Mouse (Mus musculus) urinary bladder, postnatal 10 days (tissue): ENCODE data around the gene Sergef.

Source experiments
- DNase-seq: peaks from one replicate; pipeline ENCODE4 v3.0.0; 2022; ENCODE audit warnings: low spot score

Gene Sergef

DNA sequence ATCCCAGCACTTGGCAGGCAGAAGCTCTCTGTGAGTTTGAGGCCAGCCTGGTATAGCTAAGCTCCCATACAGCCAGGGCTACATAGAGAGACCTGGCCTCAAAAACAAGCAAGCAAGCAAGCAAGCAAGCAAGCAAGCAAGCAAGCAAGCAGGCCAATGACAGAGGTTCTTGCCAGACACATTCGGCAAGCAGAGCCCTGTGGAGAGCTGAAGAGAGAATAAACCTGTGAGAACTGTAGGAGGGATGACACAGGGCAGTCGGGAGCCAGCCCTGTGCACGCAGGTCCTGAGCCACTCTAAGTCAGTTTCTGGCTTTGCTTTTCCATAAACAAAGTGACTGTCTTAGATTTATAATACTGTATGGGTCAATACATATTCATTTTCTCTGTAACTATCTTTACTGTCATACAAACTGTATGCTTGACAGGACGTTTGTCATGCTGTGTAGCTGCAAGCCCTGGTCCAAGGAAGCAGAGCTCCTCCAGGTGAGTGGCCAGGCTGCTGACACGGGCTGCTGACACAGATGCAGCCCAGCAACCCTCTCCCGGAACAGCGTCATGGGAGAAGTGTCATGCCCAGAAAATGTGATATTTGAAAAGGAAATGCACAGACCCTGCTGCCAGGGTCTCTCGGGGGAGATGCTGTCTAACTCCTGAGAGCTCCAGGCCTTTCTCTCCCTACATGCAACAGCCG lies 192.0 kb downstream of the Sergef start:
- no peak for DNase-seq

DNA sequence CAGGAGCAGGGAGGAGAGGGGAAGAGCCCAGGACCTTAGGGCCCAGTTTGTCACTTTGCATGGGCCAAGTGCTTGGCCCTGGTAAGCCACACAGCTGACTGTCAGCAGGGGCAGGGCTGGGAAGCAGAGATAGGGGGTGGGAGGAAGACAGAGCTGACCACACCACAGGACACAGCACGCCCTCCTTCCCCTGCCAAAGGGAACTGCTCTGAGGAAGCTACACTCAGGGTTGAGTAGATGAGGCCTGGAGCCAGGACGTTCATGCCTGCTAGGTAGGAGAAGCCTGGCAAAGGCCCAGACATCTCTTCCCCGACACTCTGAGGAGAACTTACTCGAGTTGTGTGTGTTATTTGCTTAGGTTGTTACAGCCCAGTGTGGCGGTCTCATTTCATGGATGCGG lies 193.7 kb downstream of the Sergef start:
- DNase-seq = no peak

DNA sequence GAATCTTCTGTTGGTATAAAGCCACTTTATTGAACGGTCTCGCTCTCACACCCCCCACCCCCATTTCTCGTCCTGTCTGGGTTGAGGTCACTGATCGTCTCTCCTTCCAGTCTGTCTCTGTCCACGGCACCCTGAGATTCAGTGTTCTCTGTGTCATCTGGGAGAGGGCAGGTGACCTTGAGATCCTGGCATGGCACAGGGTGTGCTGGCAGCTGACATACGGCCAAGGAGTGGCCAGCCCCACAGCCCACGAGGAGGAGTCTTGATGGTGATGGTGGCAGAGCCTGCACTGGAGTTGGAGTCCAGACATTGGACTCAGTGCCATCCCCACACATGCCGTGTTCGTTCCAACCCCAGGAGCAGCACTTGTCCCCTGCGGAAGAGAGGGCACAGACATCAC lies 196.4 kb downstream of the Sergef start:
- DNase-seq = no peak

DNA sequence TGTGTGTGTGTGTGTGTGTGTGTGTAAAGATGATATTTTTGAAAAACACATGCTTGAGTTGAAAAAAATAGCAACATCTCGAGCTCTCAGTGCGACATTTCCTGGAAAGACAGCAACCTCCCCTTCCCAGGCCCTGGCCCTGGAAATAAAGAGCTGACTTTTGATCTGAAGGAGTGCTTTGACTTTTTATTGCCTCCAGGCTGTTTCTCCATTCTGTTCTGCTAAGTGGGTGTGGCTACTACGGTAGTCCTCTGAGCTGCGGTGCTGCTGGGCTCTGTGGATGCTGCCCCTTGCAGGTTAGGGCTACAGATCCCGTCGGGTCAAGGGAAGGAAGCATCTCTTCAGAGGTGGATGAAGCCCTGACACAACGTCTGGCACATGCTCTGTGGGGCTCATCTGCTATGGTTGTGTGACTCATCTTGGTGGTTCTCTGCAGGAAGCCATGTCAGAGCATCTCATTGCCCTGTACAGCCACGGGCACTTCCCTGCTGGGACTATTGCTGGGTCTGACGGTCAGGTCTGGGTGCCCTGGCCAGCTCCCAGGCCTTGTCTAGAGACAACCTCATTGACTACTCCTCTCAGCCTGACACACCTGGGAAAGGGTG lies 201.0 kb downstream of the Sergef start:
- DNase-seq = no peak

DNA sequence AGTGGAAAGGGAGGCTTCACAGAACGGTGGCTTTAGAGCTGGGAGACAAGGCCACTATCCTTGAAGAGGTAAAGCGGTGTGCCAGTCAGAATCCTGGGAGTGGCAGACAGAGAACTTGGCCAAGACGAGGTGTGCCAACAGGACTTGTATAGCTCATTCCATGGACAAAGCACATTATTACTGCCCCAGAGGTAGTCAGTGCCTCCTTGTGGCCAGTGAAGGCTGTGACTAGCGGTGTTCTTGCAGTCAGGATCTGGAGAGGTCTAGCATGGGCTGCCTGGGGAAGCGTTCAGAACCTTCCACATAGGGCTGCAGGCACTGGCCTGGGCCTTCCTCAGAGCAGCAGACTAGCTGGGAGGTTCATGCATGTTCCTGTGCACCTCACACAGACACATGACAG lies 203.8 kb downstream of the Sergef start:
- DNase-seq = no peak

DNA sequence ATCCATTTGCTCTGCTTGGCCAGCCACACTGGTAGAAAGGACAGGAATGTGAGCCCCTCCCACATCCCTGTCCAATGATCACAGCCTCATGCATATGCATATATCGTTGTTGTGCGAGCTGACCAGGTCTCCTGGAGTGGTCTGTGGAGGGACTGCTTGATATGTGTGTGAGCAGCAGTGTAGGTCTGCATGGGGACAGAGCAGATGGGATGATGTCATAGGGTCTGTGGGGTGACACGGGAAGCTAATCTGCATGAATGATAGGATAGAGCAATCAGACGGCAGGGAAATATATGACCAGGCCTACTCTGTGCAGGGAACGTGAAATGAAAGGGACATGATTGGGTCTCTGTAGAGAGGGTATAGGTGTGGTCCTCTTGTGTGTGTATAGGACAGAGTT lies 205.7 kb downstream of the Sergef start:
- no peak for DNase-seq

DNA sequence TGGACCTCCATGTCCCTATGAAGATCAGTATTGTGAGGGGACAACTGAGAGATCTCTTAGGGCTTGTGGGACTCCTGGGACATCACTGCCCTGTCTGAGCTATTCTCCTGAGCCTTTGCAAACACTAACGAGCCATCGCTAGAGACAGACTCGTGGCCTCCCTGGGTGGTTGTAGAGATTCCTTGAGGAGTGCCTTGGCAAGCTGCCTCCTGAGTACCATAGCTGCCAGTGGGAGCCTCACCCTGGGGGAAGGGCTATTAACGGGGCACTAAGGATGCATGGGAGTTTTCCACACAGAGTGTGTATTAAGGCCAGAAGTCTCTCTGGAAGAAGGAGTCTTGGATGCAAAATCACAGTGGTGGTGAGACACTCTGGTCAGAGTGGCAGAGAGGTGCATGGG lies 214.6 kb downstream of the Sergef start:
- DNase-seq = no peak

DNA sequence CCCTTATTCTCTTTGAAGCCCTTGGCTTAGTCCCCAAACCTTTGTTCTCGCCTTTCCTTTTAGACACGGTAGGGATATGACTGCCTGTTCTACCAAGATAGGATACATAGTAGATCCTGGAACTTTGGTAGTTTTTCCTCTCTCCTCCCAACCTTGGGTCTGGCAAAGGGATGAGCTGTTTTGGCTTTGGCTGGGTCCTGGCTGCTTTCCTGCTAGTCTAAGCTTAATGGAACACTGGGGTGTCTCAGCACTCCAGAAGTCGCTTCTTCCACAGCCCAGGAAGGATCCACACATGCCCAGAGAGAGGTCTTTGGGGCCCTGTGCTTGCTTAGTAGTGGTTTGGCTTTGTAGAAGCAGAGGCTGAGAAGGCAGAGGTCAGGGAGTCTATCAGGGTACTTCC lies 215.7 kb downstream of the Sergef start:
- no peak for DNase-seq

DNA sequence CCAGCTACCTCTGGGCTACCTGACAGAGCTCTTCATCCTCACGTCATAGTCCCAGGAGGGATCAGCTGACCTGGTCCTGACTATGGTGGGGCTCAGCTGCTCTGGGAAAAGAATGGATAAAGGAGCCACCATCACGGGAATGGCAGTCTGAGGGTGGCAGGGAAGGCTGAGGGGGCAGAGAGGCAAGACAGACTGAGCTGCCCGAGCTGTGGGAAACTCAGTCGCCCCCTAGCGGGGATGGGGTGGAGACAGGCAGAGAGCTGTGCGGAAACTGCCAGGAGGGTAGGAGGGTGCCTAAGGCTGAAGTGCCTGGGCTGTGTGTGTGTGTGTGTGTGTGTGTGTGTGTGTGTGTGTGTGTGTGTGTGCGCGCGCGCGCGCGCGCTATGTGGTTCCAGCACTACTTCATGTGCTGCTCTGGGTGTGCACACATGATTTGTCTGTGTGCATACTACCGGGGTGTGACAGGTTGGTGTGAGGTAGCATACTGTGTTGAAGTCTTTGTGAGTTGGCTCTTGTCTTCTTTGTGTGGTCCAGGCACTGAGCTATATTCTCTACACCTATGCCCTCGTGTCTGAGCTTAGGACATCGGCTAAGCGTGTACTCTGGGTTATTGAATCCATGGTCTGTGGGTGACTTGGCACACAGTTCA lies 216.7 kb downstream of the Sergef start:
- DNase-seq = no peak

DNA sequence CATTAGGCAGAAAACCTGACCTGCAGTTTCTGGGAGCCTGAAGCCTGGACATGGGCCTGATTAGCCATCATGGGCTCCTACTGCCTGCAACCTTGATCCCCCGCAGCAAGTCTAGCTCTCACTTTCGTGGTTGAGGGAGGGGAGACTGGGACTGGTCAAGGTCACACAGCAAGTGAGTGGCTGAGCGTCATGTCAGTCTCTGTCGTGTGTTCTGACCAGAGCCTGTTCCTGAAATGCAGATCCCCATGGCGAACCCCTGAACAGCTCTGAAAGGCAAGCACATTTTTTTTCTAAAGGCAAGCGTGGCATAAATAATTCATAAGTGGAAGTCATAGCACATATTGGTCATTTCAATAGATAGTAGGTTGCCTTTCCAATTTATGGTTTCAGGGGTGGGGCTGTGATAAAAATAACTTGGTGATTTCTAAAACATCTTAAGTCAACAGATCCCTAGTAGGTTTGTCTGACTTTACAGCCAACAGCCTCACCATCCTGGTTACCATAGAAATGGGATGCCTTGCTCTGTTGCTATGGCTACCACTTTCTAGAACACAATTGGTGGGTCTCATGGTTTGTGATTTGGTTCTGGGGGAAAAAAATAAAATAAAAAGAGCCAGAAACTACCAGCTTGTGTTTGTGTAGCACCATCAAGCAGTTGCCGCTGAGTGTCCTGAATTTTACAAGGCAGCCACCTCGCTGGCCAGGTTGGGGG lies 217.4 kb downstream of the Sergef start:
- no peak for DNase-seq

DNA sequence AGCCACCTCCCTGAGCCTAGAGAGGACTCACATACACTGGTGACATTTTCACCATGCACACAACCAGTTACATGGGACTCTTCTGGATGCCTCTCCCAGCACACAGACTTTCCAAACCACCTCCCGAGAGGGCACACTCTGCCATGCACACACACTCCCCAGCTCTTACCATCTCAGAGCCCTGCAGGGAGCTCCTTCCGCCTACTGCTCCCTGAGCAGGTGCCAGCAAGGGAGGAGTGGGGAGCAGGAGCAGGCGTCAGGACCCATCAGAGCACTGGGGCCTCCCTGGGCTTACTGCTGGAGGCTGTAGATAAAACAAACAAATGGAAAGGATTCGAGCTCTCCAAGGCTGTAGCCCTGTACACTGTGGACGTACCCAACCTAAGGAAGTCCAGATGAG lies 218.1 kb downstream of the Sergef start:
- DNase-seq = no peak

DNA sequence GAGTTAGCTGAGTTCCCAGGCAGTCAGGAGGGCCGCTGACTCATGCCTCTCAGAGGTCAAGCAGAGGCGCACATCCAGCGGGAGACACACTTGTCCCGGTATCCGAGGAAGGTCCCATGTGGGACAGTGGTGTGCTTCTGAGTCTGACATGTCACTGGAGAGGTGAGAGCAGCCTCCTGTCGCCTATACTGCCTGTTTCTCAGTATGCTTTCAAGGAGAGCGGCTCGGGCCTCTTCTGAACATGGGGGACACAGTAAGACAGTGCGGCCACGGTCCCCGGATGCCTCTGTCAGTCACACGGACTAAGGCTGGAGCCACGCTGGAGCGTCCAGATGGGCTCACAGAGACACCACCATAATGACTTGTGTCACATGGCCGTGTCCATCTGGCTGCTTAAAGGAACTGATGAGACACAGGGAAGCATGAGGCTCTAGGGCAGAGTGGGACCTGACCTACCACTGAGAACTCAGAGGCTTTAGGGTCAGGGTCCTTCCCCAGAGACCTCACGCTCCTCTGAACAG lies 221.4 kb downstream of the Sergef start:
- DNase-seq = no peak

DNA sequence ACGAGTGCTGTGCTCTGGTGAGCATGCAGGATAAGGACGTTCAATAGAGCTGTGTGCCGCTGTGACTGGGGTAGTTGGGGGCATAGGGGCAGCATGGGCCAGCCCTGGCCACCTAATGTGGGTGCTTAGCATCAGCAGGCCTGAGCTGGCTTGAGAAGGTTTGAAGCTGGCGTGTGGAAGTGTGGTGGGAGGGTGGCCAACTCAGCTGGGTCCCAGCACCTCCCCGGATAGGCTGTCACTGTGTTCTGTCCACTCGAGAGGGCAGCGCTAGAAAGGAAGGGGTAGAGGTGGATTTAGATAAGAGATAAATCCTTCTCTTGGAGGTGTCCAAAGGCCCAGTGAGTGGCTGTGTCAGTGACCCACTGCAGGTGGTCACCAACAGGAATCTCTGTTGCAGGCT lies 222.1 kb downstream of the Sergef start:
- no peak for DNase-seq

DNA sequence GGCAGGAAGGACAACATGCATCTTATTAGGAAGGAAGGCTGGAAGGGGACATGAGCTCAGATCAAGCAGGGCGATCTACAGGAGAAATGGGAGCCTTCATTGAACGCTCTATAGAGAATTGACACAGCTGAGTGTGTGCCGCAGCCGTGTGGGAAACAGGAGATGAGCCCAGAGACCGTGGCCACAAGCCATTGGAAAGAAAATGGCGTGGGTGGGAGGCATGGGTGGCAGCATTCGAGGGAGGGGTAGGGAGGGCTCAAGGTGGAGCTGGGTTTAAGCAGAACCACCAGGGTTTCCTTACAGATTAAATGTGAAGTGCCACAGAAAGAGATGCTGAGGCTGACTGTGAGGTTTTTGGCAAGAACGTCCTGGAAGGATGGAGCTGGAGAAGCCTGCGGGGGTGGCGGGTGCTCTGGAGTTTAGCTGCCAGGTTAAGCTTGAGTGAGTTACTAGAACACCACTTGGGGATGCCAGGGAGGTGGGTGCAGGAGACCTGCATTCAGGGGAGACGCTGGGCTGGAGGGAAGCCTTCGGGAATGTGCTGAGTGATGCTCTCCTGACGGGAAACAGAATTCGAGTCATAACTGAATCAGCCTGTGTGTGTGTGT lies 223.7 kb downstream of the Sergef start:
- DNase-seq = no peak

DNA sequence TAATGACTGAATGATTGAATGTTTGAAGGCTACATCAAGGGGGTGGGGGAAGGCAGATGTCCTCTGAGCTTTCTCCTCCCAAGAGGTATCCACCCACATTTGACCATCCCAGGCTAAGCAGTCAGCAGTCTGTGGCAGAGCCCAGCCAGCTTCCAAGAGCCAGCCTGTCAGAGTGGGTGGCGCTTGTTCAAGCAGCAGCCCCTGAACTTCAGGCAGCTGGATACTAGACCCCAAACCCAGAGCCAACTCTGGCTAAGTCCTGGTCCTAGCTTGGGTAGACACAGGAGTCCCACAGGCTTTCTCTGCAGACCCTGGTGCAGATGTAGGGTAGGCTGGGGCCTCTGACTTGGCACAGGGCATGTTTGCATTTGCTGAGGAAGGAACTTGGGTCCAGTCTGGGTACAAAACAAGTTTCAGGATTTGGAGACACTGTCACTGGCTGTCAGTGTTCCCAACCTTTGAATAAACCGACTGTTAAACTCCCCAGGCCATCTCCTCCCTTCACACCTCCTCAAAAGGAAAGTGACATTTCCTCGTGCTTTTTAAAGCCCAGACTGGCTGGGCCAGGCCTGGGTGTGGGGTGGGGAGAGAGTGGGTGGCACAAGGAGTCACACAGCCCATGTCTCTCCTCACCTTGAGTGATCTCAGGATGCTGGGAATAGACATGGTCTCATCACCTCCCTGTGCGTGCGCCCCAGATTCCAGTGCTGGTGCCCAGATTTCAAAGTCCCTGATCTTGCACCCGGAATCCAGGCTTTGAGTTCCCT lies 225.5 kb downstream of the Sergef start:
- no peak for DNase-seq

DNA sequence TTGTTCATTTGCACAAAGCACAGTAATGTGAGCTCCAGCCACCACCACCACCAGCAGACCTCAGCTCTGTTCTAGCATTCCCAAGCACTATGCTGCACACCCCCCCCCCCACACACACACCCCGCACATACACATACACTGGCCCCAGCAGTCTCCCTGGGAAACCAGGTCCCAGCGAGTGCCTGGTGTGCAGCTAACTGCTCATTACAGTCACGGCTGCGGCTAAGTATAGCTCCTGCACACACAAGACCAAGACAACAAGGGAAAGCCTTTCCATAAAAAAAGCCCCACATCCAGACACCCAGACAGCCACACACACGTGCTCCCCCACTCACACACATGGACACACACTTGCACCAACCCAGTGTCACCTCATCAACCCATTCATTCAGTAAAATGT lies 226.8 kb downstream of the Sergef start:
- DNase-seq = no peak

DNA sequence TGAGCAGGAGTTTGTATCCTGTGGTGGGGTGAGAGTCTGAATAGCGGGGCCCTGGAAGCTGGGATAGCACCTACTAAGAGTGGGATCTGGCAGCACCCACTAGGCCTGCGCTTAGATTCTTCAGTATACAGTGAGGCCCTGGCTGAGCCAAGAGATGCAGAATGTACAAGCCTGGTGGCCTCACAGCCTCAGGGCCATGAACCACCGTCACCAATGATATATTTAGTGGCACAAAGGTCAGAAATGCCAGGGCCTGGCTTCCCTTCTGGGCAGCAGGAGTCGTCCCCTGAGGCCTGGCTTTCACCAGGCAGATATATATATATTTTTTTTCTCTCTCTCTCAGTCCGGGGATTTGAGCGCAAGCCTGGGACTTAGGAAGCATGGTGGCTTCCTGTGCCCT lies 228.9 kb downstream of the Sergef start:
- DNase-seq = no peak

DNA sequence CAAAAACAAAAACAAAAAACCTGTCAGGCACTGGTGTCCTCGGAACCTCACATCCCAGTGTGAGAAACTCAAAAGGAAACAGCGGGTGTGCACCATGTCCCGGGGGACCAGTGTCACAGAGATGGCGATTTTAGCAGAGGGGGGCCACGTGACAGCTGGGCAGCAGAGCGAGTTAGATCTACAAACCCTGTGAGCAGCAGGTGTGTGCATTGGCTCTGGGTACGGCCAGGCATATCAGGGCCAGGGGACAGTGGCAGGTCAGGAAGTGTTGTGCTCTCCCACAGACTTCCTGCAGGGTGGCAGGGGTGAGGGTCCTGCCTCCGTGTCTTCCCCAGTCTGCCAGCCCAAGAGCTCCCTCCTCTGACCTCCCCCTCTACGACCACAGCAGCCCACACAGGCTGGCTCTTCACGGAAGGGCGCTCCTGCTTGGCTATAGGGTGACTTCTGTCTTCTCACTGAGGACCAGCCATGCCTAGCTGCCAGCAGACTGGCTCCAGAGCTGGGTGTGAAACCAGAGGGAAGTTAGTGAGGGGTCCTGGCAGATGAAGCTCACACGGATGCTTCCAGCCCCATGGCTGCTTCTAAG lies 230.3 kb downstream of the Sergef start:
- no peak for DNase-seq

DNA sequence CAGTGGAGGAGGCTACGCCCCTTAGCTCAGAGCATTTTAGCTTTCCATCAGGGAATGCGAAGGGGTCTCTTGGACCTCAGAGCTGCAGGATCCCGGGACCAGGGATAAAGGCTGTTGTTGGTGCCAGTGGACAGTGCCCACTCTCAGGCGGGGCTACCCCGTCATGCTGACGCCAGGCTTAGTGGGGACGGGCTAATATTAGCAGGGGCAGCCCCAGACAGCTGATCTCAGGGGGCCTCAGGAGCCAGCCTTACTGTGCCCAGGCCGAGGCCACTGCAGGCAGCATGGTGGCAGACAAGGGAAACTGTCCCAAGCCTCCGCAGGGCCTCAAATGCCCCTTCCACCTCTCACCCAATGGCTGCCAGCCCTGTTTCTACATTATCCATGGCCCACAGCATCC lies 231.0 kb downstream of the Sergef start:
- no peak for DNase-seq

DNA sequence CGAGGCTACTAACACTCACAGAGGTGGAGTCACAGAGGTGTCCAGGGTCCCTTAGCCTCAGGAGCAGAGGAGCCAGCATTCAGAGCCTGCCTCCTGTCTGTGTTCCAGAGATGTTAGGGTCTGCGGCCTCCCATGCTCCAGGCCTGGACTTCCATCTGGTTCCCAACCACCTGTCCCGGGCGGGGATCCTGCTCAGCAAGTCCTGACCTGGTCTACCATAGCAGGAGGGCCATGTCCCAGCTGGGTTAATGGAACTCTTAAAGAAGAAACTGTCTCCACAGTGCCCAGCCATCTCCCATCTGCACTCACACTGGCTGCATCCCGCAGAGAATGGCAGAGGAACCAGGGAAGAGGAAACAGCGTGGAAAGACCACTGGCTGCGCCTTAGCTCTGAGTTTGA lies 234.9 kb downstream of the Sergef start:
- DNase-seq = no peak
